Mouse (Mus musculus): ENCODE results near the gene Cdk14. TPM values are rescaled to one million over a fixed set of nuclear protein-coding genes. Genes with fewer than 3 reads are reported as not detected.

Cdk14 gene
- 19.7 and 32.7 TPM in 2 replicates for polyA plus RNA-seq (2015; fragmentation: Nextera tagmentation; extraction: Ambion mirVana)

GRCm38 (mm10) chr5:5419992-5420455 lies at the start of gene Cdk14:
TSS of gene Cdk14 (minus strand) at chr5:5420312.
- Histone ChIP-seq H3K9me3 (ENCODE audit: low read length) (no peaks in the 10 kb centered on the region), H3K27me3 (replicated peaks; ENCODE audit: insufficient read depth, low read length) (no peaks in the 10 kb centered on the region), H3K36me3 (ENCODE audit: insufficient read depth, low read length) (no peaks in the 10 kb centered on the region), H3K4me2 (replicated peaks; ENCODE audit: low read depth, low read length) (no peak within 1 kb of the TSS), H3K9ac (replicated peaks; ENCODE audit: low read depth) (no peak within 1 kb of the TSS), H3K4me1 (ENCODE audit: insufficient read depth, low read depth, low read length) (no peaks in the 10 kb centered on the region), H3K4me3 (ENCODE audit: low read depth, low read length) (no peak within 1 kb of the TSS), H3K27ac (ENCODE audit: low read length) (peak within 1 kb of the TSS; percentile 39; the same call in 1 of the 2 replicates)
- ATAC-seq: peak; percentile 73
- 77% methylated on average over 9 of the region's 9 CpGs for WGBS
- DNase-seq (ENCODE audit: low spot score): peak; percentile 42
- no peak for TF ChIP-seq CTCF (IDR thresholded peaks at IDR 0.05)

DNA sequence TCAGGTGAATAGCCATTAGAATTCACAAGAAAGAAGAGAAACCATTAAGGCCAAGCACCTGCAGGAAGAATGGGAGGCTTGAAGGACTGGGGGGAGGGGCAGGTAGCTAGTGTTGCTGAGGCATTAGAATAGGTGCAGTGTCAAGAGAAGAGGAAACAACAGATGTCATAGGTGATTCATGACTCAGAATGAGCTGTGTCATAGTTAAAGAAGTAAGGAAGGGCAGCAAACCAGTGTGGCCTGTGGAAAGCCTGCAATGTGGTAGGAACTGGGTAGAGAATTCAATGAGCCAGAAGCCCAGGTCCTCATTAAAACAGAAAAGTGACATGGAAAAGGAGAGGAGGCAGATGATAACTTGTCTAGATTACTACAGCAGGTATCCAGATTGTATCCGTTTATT lies 45.1 kb upstream of the Cdk14 start:
- Histone ChIP-seq H3K4me1 (ENCODE audit: insufficient read depth, low read depth, low read length) (no peaks in the 10 kb centered on the region), H3K27ac (ENCODE audit: low read length) (no peak overlapping the region), H3K36me3 (ENCODE audit: insufficient read depth, low read length) (no peaks in the 10 kb centered on the region), H3K4me3 (ENCODE audit: low read depth, low read length) (no peak overlapping the region), H3K4me2 (replicated peaks; ENCODE audit: low read depth, low read length) (no peak overlapping the region), H3K9ac (replicated peaks; ENCODE audit: low read depth) (no peak overlapping the region), H3K9me3 (ENCODE audit: low read length) (no peaks in the 10 kb centered on the region), H3K27me3 (replicated peaks; ENCODE audit: insufficient read depth, low read length) (no peaks in the 10 kb centered on the region)
- no peak for TF ChIP-seq CTCF (IDR thresholded peaks at IDR 0.05)
- no peak for DNase-seq (ENCODE audit: low spot score)
- 67% methylated on average over 1 of the region's 1 CpGs for WGBS
- no peak for ATAC-seq

GRCm38 (mm10) chr5:5431746-5432438 lies 11.8 kb upstream of the Cdk14 start:
- no peak for DNase-seq (ENCODE audit: low spot score)
- no peak overlapping the region for H3K27ac ChIP-seq (ENCODE audit: low read length)
- WGBS: 60% methylated on average over 5 of the region's 5 CpGs
- no peak overlapping the region for H3K4me2 ChIP-seq (replicated peaks; ENCODE audit: low read depth, low read length)
- H3K9ac ChIP-seq (replicated peaks; ENCODE audit: low read depth): no peak overlapping the region
- no peaks in the 10 kb centered on the region for H3K4me1 ChIP-seq (ENCODE audit: insufficient read depth, low read depth, low read length)
- no peak overlapping the region for H3K4me3 ChIP-seq (ENCODE audit: low read depth, low read length)
- no peaks in the 10 kb centered on the region for H3K9me3 ChIP-seq (ENCODE audit: low read length)
- TF ChIP-seq CTCF (IDR thresholded peaks at IDR 0.05): no peak
- TF ChIP-seq EP300 (IDR thresholded peaks at IDR 0.05): no peak
- no peaks in the 10 kb centered on the region for H3K36me3 ChIP-seq (ENCODE audit: insufficient read depth, low read length)
- no peaks in the 10 kb centered on the region for H3K27me3 ChIP-seq (replicated peaks; ENCODE audit: insufficient read depth, low read length)
- no peak for ATAC-seq

DNA sequence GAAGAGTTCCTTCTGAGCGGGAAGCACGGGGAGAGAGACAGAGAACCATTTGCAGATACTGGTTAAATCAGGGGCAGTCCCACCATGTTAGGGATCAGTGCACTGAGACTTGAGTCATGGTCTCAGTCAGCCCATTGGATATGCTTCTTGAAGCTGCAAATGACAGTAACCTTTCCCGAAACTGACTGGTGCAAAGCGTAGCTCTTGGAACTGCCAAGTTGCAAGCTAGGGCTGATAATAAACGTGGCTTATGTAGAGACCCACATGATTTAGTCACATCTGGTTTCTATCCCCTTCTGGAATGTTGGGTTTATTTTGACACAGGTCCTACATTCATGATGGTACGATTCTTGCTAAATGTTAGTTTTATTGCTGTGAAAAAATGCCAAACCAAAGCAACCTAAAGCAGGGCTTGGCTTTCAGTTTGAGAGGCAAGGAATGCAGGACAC lies 3.6 kb upstream of the Cdk14 start:
- H3K4me2 ChIP-seq (replicated peaks; ENCODE audit: low read depth, low read length): no peak overlapping the region
- no peak overlapping the region for H3K9ac ChIP-seq (replicated peaks; ENCODE audit: low read depth)
- DNase-seq (ENCODE audit: low spot score) (no peak), ATAC-seq (no peak)
- TF ChIP-seq EP300 (IDR thresholded peaks at IDR 0.05): no peak
- TF ChIP-seq CTCF (IDR thresholded peaks at IDR 0.05): no peak
- H3K36me3 ChIP-seq (ENCODE audit: insufficient read depth, low read length): no peaks in the 10 kb centered on the region
- no peaks in the 10 kb centered on the region for H3K27me3 ChIP-seq (replicated peaks; ENCODE audit: insufficient read depth, low read length)
- H3K9me3 ChIP-seq (ENCODE audit: low read length): no peaks in the 10 kb centered on the region
- no peaks in the 10 kb centered on the region for H3K4me1 ChIP-seq (ENCODE audit: insufficient read depth, low read depth, low read length)
- no peak overlapping the region for H3K27ac ChIP-seq (ENCODE audit: low read length)
- H3K4me3 ChIP-seq (ENCODE audit: low read depth, low read length): no peak overlapping the region
- WGBS: 56% methylated on average over 6 of the region's 6 CpGs

GRCm38 (mm10) chr5:5423081-5423480 lies 3.0 kb upstream of the Cdk14 start:
- Histone ChIP-seq H3K9ac (replicated peaks; ENCODE audit: low read depth) (no peak overlapping the region), H3K27me3 (replicated peaks; ENCODE audit: insufficient read depth, low read length) (no peaks in the 10 kb centered on the region), H3K9me3 (ENCODE audit: low read length) (no peaks in the 10 kb centered on the region), H3K4me2 (replicated peaks; ENCODE audit: low read depth, low read length) (no peak overlapping the region), H3K27ac (ENCODE audit: low read length) (no peak overlapping the region), H3K36me3 (ENCODE audit: insufficient read depth, low read length) (no peaks in the 10 kb centered on the region), H3K4me3 (ENCODE audit: low read depth, low read length) (no peak overlapping the region), H3K4me1 (ENCODE audit: insufficient read depth, low read depth, low read length) (no peaks in the 10 kb centered on the region)
- DNase-seq (ENCODE audit: low spot score) (peak; percentile 26), ATAC-seq (no peak)
- no peak for TF ChIP-seq EP300 (IDR thresholded peaks at IDR 0.05)
- TF ChIP-seq CTCF (IDR thresholded peaks at IDR 0.05): no peak
- 75% methylated on average over 4 of the region's 4 CpGs for WGBS

DNA sequence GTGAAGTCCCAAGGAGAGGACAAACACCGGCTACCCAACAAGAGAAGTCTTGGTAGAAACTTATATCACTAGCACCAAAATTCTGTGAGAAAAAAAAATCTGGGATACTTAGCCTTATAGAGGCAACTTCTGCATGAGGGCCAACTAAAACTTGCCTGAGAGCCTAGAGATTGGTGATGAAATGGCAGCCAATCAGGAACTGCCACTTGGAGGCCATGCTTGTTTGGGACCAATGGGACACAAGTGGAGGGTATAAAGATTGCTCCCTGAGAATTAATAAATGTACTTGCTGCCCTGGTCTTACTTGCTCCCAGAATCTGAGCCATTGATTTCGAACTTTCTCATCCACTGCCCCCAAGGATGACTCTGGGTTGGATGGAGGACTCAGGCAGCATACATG lies 1.3 kb upstream of the Cdk14 start:
- Histone ChIP-seq H3K9me3 (ENCODE audit: low read length) (no peaks in the 10 kb centered on the region), H3K4me1 (ENCODE audit: insufficient read depth, low read depth, low read length) (no peaks in the 10 kb centered on the region), H3K4me2 (replicated peaks; ENCODE audit: low read depth, low read length) (no peak overlapping the region), H3K4me3 (ENCODE audit: low read depth, low read length) (no peak overlapping the region), H3K27ac (ENCODE audit: low read length) (no peak overlapping the region), H3K27me3 (replicated peaks; ENCODE audit: insufficient read depth, low read length) (no peaks in the 10 kb centered on the region), H3K36me3 (ENCODE audit: insufficient read depth, low read length) (no peaks in the 10 kb centered on the region), H3K9ac (replicated peaks; ENCODE audit: low read depth) (no peak overlapping the region)
- WGBS: 97% methylated on average over 2 of the region's 2 CpGs
- ATAC-seq (no peak), DNase-seq (ENCODE audit: low spot score) (no peak)
- TF ChIP-seq CTCF (IDR thresholded peaks at IDR 0.05): no peak
- TF ChIP-seq EP300 (IDR thresholded peaks at IDR 0.05): no peak
